Mouse (Mus musculus) heart, postnatal 10 days (tissue): ENCODE results near the gene Txlnb. TPM values are rescaled to one million over a fixed set of nuclear protein-coding genes. Genes with fewer than 3 reads are reported as not detected.
"Not testable (repeated sequence)": the region's sequence is repeated elsewhere in the genome, so short reads cannot be mapped to it uniquely, and the experiment has no call there.

Source experiments
- DNase-seq, 2 experiments: peaks; one replicate each; pipeline ENCODE4 v3.0.0; 2021
- intact Hi-C: fragments of 180-260 bp; cut with DNase I; formaldehyde crosslinking; loops from one replicate; pipeline ENCODE4 v1.15.1; 2025
- total RNA-seq, 2 experiments: library from RNA; stranded (reverse); gene quantifications; 2 replicates each; pipeline ENCODE4 v1.2.3; 2021

Gene Txlnb
- total RNA-seq, 2 experiments from 2014 or later, result 136 to 145 TPM

DNA sequence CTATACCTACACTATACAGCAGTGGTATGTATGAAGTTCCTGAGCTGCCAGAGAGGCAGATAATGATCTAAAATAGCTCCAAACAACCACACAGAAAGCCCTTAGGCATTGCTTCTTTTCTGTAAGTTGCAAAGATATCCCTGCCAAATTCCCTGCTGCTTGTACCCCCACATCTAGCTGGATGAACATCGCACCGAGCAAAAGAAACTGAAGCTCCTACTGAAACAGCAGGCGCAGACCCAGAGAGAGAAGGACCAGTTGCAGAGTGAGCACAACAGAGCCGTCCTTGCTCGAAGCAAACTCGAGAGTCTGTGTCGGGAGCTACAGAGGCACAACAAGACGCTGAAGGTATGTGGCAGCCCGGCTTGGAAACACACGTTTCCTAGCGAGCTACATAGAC, 19.0 kb downstream of the Txlnb start:
- intact Hi-C loops, result no loop called here
- DNase-seq, result no peak

DNA sequence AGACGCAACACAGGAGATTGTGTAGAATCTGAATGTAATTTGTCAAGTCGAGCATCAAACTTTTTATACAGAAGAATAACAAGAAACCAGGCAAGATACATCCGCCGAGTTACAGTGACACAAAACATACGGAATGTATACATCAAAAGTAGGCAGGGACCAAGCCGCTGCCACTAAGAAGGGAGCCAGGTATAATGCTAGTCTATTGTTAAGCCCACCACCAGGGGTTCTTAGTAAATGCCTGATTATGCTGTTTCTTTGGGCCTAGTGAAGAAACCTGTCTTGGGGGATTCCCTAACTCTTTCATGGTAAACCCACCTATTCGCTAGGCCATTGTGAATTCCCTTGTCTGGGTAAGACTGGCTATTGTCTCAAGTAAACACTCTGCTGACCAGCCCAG, 24.4 kb downstream of the Txlnb start:
- intact Hi-C loops, DNase-seq: not testable (repeated sequence)

DNA sequence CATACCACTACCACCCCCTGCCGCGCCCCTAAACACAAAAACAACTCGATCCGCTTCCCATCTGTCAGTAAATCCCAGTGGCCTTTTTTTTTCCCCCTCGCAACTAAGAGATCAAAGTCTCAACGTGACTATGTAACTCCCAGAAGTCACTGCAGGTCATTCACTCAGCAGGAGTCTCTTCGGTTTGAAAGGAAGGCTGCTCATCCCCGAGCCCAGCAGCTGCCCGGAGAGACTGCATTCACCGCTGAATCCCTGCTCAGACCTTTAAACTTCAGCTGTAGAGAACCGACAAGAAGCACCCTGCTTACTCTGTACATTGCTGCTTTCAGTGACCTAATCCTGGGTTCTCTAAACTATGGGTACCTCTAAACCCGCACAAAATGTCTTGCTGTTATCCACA, 31.4 kb downstream of the Txlnb start:
- intact Hi-C loops, result no loop called here

DNA sequence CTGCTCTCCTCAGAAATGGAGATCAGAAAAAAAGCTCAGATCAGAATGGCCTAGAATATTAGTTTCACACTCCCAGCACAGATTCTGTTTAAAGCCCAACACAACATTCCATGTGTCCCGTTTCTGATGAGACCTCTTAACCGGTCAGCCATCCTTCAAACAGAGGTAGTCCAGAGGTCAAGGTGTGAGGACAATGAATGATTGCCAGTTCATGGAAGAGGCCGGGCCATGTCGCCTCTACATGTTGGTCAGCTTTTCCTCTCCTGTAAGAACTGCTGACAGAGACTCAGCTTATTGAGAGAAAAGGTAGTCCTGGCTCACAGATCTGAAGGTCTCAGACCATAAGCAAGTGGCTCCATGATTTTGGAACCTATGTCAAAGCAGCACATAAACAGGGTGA, 33.2 kb downstream of the Txlnb start:
- intact Hi-C loops, result no loop called here
- no peak for DNase-seq

More for the DNA sequence above, 31.4 kb downstream of the Txlnb start:
- no peak for DNase-seq

DNA sequence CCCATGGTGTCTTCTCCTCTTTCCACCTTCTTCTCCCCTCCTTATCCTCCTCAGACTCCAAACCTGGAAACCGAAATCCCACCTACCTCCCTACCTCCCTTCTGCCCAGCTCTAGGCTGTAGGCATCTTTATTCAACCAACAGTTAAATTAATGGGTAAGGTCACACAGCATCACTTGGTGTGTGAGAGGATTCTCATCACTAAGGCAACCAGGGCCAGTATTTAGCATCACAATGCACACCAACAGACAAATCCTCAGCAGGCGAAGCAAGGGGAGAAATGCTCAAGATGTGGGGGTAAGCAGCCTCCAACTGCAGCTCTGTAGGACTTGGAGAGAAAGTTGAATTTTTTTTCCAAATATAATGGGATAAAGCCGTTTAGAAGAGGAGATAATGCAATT, 35.0 kb downstream of the Txlnb start:
- no peak for DNase-seq
- intact Hi-C loops, result no loop called here

DNA sequence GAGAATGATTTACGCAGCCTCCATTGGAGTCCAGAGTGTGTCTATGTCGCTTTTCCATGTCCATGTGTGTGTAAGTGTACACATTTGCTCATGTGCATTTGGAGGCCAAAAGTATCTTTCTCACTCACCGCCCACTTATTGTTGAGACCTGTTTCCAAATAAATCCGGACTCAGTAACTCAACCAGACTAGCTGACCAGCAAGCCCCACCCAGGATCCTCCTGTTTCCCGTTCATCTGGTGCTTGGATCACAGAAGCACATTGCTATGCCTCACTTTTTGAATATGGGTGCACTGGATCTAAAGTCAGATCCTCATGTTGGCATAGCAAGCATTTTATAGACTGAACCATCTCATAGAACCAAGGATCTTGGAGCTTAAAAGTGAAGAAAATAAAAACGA, 39.0 kb downstream of the Txlnb start:
- DNase-seq, result peak; percentile 12 to 20

DNA sequence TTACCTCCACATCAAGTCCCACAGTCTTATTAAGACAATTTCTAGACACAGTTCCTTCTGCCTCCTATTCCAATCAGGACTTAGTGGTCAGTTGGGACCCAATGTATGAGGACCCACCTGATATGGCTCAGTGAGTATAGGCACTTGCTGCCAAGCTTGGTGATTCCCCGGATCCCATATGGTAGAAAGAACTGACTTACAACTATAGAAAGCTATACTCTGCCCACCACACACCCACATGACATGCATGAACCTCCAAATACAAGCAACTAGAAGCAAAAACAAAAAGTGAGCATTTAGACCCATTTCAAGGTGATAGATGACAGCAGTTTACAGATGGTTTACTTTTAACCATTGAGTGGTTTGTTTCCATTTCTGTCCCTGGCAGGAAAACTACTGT, 40.2 kb downstream of the Txlnb start:
- intact Hi-C loops, result no loop called here
- DNase-seq, result no peak

More for the DNA sequence above, 39.0 kb downstream of the Txlnb start:
- intact Hi-C loops, result no loop called here

DNA sequence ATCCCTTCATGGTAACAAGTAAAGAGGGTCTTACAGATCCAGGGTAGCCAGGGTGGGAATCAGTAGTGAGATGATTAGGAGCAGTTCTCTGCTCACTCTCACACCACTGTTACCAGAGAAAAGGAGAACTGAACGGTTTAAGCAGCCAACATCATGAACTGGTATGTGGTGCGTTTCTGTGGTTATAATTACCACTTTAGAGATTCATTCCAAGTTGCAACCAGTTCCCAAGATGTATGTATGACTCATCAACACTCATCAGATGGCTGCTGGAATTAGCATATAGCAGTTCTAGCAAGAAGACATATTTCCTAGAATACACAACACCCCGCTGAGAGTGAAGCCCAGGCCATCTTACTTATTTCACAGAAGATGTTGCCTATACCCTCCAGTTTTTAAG, 46.0 kb downstream of the Txlnb start:
- no peak for DNase-seq
- intact Hi-C loops, result no loop called here

DNA sequence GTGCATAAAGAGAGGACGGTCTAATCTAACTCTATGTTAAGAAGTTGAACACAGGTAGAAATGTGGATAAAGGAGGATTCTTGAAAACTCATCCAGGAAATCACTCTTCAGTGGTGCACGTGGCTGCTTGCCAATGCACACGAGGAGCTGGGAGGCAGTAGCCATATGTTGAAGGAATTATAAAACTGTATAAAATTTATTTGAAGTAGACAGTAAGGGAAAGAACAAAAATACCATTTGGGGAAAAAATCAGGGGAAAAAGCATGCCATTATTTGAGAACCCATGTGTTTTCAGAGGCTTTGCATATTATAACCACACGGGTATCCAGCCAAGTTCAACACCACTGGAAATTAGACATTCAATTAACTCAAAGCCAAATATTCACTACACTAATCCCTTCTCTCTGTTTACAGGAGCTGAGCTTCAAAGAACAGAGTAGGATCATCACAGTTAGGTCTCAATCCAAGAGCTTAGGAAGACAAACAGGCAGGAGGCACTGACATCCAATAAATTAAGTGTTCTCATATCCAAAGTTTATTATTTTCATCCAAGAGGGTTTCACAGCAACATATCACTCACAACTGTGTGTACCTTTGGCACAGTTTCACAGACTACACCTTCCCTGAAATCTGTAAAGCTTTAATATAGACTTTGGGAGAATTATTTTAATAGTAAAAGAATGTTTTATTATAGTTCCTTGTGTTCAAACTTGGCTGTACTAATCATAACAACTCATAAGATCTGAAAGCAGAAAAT, 48.9 kb downstream of the Txlnb start:
- intact Hi-C loops, result no loop called here
- no peak for DNase-seq

DNA sequence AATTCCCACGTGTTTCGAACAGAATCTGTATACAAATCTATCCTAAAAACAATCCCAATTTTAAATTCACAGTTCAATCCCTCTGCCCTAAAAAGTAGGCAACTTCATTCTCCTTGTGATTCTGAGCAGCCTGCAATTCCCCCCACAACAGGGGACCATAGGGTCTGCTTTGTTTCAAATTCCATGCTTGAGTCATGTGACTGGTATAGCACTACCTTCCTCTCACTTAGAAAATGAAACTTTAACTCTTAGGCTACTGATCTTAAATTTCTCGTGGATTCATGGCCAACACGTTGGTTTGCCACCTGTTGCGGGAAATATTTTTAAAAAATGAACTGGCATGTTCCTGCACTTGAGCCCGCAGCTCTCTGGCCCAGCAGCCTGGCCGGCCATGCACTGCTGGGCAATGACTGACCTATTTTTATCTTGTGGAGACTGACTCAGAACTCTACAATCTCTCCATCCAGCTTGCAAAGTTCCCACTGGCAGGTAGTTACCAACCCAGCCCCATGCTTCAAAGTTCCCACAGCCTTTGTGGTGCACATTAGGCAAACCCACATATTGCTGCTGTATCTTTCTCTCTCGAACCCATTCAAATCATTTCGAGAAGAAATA, 61.7 kb downstream of the Txlnb start:
- no peak for DNase-seq
- intact Hi-C loops, result no loop called here

DNA sequence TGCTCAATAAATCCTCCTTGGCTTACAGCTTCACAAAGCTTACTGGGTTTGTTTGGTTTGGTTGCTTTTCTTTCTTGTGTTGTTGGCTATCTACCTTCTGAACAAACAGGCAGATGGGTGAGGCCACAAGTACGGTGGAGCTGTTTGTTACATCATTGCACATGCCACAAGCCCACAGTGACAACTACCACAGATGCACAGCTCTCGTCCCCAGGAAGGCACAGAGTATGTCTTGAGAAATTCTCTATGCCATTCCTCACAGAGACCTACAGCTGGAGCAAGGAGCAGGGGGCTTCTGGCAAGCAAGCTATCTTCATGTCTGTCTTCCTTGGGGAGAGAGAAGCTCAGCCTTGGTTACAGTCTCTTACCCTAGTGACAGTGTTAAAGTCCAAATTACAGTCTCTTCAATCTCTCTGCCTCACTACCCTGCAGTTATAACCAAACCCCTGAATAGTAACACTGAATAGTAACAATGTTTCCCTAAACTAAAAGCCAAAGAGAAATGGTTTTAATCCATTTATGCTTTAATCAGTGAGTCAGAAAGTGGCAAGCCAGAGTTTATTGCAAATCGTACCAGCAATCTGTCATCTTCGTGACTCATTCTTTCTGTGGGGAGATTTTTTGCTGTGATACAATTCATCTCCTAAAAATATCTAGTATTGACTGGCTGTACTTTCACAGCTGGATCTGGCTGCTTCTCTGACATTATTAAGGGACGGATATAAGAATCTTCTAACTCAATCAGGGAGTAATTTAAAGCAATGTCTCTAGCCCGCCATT, 64.9 kb downstream of the Txlnb start:
- intact Hi-C loops, result no loop called here
- no peak for DNase-seq

DNA sequence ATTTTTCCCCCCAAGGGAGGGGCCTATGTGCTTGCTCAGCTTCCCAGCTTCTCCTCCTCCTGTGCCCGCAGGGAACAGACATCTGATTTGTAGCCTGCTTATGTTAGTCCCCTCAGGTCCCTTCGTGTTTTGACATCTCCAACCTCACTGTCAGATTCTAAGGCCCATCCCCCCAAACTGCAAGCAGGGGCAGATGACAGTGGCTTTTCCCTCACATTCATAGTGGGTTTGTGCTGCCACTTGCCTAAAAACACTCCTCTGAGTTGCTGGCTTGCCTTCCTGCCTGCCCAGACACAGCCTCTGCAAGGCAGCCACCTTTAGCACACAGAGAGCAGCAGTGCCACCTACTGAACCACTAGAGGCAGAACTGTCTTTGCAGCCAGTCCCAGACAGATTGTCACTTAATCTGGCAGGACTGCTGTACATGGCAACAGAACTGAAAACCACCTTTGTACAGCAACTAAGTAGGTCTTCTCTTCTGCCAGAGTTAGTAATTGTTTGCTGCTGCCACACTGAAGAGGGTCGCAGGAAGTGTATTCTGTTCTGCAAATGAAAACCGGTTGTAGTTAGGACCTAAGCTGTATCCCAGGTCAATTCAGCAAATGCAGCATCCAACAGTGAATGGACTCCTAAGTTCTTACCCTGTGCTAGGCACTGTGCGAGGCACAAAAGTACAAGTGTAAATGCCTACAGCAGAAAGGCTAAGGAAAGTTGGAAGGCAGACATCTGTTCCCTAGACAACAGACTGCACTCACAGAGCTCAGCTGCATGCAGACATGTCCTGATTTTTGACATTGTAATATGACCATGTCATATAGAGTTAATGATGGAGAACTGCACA, 74.0 kb downstream of the Txlnb start:
- peak; percentile 73 to 82 for DNase-seq
- intact Hi-C loops, result loop anchor here (1.0 kb wide), 2 partner anchors 137 to 327 kb away; no protein-coding TSS in a partner anchor

DNA sequence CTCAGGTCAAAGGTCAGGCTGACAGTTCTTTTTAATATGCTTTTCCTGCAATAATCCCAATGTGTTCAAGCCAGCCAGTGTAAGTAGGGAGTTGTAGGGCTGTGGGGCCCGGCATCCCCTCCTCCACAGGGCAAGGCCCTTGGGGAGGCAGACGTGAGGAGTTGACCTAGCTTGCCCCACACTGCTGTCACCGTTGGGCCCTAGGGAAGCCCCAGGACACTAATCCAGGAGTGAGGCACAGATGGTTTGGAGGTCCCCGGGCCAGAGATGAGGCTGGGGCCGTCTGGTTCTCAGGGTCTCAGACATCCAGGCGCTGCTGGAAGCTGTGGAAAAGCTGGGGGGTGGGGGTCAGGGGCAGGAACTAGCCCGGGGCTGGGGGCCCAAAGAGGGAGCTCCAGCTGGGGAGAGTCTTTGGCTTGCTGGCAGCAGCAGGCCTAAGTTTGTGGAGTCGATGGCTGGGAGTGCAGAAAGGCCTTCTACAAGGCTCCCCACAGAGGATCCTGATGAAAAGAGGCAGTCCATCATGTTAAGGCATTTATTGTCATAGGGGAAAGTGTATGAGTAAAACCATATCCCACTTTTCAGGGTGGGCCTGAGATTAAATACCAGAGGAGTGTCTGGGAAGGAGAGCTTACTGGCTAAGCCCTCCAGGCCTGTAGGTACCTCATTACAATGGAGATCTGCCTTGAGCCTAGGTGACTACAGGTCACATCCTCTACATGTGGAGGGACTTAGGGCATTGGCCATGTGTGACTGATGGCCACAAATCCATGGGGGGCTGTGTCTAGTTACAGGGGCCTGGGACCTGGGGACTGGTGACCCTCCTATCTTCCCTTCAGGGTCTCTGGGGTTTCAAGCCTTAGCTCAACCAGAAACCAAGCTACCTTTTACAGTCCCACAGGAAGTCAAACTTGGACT, 82.2 kb downstream of the Txlnb start:
- no peak for DNase-seq
- intact Hi-C loops, result no loop called here

DNA sequence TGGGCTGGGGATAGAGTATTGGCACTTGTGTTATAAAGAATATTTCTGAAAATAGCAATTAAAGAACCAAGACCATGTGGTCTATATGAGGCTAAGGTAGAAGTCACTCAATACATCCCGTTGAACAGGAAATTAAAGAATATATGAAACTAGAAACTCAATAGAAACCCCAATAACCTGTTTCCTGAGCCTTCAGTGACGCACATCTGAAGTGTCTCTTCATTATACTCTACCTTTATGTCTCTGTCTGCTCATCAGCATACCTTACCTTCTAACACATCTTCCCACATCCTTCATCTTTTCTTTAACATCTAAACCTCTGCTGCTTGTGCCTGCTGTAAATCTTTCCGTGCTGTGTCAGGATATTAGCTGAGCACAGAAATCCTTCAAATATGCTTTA, 84.0 kb downstream of the Txlnb start:
- DNase-seq, result no peak
- intact Hi-C loops, result no loop called here

DNA sequence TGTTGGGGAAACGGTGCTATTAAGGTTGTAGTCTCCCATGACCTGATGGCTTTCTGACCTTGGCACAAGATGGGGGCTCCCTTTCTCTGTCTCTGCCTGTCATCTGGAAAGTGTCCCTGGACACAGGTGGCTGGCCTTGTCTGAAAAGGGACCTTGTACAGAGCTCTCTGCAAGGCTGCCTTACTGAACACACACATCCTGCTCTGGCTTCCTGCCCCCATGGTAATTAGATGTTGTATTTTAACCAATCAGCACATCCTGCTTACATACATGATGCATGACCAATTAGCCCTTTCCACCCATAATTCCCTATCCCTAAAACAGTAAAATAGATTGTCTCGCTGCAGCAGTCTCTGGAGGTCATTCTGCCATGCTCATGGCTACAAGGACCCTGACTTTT, 84.7 kb downstream of the Txlnb start:
- DNase-seq, result no peak
- intact Hi-C loops, result no loop called here

Other genes with a start within 250 kb of the Txlnb start
- 10 to 100 TPM; 29.7 to 32.9 TPM for gene Cited2, start 73.0 kb upstream of the Txlnb start, total RNA-seq
- 10 to 100 TPM; 35.5 to 37.0 TPM for gene Heca, start 151.8 kb downstream of the Txlnb start, total RNA-seq
- 10 to 100 TPM; 87.8 to 96.2 TPM for gene Abracl, start 227.1 kb downstream of the Txlnb start, total RNA-seq